Mouse (Mus musculus): Measurements from ENCODE around the gene Kctd14. TPM values are rescaled to one million over a fixed set of nuclear protein-coding genes. Genes with fewer than 3 reads are reported as not detected.

Gene Kctd14
- polyA plus RNA-seq, 1 experiment, result not detected

DNA sequence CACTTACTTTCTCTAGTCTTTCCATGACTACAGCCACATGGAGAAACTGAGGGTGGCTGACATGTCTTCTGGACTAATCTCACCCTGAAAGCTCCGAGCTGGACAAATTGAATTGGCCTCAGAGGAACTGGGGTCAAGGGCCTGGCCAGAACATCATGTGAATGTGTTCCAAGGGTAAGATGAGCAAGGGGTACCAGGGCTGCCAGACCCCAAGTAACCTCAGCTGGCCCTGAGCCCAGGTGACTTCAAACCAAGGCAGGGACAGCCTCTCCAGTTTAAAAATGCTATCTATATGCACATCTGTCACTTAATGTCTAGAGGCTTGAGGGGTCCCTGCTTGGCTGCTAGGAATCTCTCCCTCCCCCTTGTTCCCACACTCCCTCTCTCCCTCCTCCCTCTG, 30.7 kb upstream of the Kctd14 start:
- no peak overlapping the region for H3K9ac ChIP-seq (ENCODE audit: low read depth, poor library complexity, severe bottlenecking)
- H3K9me3 ChIP-seq (replicated peaks; ENCODE audit: control insufficient read depth, insufficient read depth, low read length, poor library complexity, severe bottlenecking), result no peaks in the 10 kb centered on the region
- H3K36me3 ChIP-seq (ENCODE audit: control insufficient read depth, insufficient read depth, low read length, poor library complexity, severe bottlenecking), result no peaks in the 10 kb centered on the region
- no peaks in the 10 kb centered on the region for H3K27me3 ChIP-seq (ENCODE audit: control insufficient read depth, insufficient read depth, low read length, poor library complexity, severe bottlenecking)
- H3K4me1 ChIP-seq (ENCODE audit: control insufficient read depth, insufficient read depth, low read length), result no peaks in the 10 kb centered on the region
- TF ChIP-seq EP300 (IDR thresholded peaks at IDR 0.05; ENCODE audit: insufficient read depth, low read depth, low read length) (no peak), CTCF (IDR thresholded peaks at IDR 0.05; ENCODE audit: low read depth, low read length) (no peak), POLR2A (IDR thresholded peaks at IDR 0.05; ENCODE audit: insufficient read depth, low read length) (no peak)
- no peak overlapping the region for H3K27ac ChIP-seq (ENCODE audit: insufficient read depth, low read length)
- H3K4me3 ChIP-seq (ENCODE audit: low read depth, low read length), result no peak overlapping the region

DNA sequence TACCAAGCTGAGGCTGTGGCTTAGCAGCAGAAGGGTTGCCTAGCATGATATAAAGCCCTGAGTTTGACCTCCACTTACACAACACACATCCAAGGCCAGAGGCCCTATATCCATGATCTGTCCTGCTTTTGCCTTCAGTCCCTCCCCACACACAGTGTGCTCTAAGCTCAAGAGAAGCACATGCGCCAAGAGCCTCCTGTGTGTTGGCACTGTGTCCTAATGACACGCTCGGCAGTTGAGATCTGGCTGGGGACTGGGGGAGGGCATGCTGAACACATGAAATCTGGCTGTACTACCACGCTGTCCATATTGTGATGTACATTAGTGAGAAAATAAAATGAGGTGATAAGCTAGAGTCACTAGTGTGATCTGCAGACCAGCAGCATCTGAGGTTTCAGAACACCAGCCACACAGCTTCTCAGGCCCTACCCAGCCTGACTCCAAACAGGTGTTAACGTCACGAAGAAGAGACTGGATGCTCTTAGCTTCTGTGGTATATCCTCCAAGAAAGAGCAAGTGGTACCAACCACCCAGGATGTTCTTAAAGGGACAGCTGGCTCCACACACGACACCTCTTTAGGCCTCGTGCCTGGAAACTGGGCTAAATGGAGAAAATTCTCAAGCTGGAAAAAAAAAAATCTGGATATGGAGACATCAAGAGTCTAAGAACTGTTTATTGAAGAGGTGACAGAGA, 30.0 kb upstream of the Kctd14 start:
- H3K9ac ChIP-seq (ENCODE audit: low read depth, poor library complexity, severe bottlenecking), result no peak overlapping the region
- no peak for TF ChIP-seq CTCF (IDR thresholded peaks at IDR 0.05; ENCODE audit: low read depth, low read length)
- TF ChIP-seq EP300 (IDR thresholded peaks at IDR 0.05; ENCODE audit: insufficient read depth, low read depth, low read length), result no peak
- no peak for TF ChIP-seq POLR2A (IDR thresholded peaks at IDR 0.05; ENCODE audit: insufficient read depth, low read length)
- no peaks in the 10 kb centered on the region for H3K4me1 ChIP-seq (ENCODE audit: control insufficient read depth, insufficient read depth, low read length)

DNA sequence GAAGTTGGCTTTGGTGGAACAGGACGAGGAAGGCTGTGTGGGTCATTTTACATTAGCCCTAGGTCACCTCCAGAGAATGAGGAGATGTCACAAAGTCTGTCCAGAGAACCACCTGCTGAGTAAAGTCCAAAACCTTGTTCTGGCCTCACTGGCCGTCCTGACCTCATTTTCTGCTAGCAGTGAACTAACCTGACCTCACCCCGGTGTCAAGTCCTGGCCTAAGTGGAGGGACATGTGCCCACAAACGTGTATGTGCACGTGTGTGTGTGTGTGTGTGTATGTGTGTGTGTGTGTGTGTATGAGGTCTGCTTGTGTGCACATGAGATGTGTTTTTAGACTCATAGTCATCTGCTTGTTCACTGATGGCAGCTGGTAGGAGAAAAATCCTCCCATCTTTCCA, 27.4 kb upstream of the Kctd14 start:
- Histone ChIP-seq H3K27ac (ENCODE audit: insufficient read depth, low read length) (no peak overlapping the region), H3K9ac (ENCODE audit: low read depth, poor library complexity, severe bottlenecking) (no peak overlapping the region), H3K4me1 (ENCODE audit: control insufficient read depth, insufficient read depth, low read length) (no peaks in the 10 kb centered on the region), H3K9me3 (replicated peaks; ENCODE audit: control insufficient read depth, insufficient read depth, low read length, poor library complexity, severe bottlenecking) (no peaks in the 10 kb centered on the region), H3K36me3 (ENCODE audit: control insufficient read depth, insufficient read depth, low read length, poor library complexity, severe bottlenecking) (no peaks in the 10 kb centered on the region), H3K27me3 (ENCODE audit: control insufficient read depth, insufficient read depth, low read length, poor library complexity, severe bottlenecking) (no peaks in the 10 kb centered on the region), H3K4me3 (ENCODE audit: low read depth, low read length) (no peak overlapping the region)
- TF ChIP-seq POLR2A (IDR thresholded peaks at IDR 0.05; ENCODE audit: insufficient read depth, low read length) (no peak), EP300 (IDR thresholded peaks at IDR 0.05; ENCODE audit: insufficient read depth, low read depth, low read length) (no peak), CTCF (IDR thresholded peaks at IDR 0.05; ENCODE audit: low read depth, low read length) (no peak)

More for the DNA sequence above, 30.0 kb upstream of the Kctd14 start:
- H3K27me3 ChIP-seq (ENCODE audit: control insufficient read depth, insufficient read depth, low read length, poor library complexity, severe bottlenecking), result no peaks in the 10 kb centered on the region
- no peak overlapping the region for H3K27ac ChIP-seq (ENCODE audit: insufficient read depth, low read length)
- H3K9me3 ChIP-seq (replicated peaks; ENCODE audit: control insufficient read depth, insufficient read depth, low read length, poor library complexity, severe bottlenecking), result no peaks in the 10 kb centered on the region
- H3K4me3 ChIP-seq (ENCODE audit: low read depth, low read length), result no peak overlapping the region
- H3K36me3 ChIP-seq (ENCODE audit: control insufficient read depth, insufficient read depth, low read length, poor library complexity, severe bottlenecking), result no peaks in the 10 kb centered on the region

DNA sequence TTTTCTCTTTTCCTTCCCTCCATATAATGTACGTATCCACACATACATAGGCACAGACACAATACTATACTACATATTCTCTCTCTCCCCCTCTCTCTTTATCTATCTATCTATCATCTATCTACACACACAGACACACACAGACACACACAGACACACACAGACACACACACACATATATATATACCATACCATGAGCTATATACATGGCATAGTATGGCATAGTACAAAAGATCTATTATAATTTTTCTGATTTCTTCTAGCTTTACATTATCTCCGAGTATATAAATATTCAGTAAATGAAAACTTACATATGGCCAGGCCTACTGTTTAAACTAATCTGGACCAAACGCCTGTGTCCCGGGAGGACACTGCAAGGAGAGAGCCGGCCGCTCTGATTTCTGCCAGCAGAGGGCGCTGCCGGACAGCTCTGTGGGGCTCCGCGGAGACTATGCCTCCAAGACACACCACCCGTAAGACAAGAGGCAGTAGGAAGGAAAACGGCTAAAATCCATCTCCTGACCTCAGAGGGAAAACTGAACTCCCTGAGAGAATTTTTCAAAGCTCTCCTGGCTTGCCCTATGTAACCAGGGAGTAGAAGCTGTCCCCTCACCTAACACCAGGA, 26.4 kb upstream of the Kctd14 start:
- Histone ChIP-seq H3K4me3 (ENCODE audit: low read depth, low read length) (no peak overlapping the region), H3K36me3 (ENCODE audit: control insufficient read depth, insufficient read depth, low read length, poor library complexity, severe bottlenecking) (no peaks in the 10 kb centered on the region), H3K27ac (ENCODE audit: insufficient read depth, low read length) (no peak overlapping the region), H3K4me1 (ENCODE audit: control insufficient read depth, insufficient read depth, low read length) (no peaks in the 10 kb centered on the region), H3K9ac (ENCODE audit: low read depth, poor library complexity, severe bottlenecking) (no peak overlapping the region), H3K9me3 (replicated peaks; ENCODE audit: control insufficient read depth, insufficient read depth, low read length, poor library complexity, severe bottlenecking) (no peaks in the 10 kb centered on the region), H3K27me3 (ENCODE audit: control insufficient read depth, insufficient read depth, low read length, poor library complexity, severe bottlenecking) (no peaks in the 10 kb centered on the region)
- TF ChIP-seq CTCF (IDR thresholded peaks at IDR 0.05; ENCODE audit: low read depth, low read length) (peak; percentile 90), POLR2A (IDR thresholded peaks at IDR 0.05; ENCODE audit: insufficient read depth, low read length) (no peak), EP300 (IDR thresholded peaks at IDR 0.05; ENCODE audit: insufficient read depth, low read depth, low read length) (no peak)

DNA sequence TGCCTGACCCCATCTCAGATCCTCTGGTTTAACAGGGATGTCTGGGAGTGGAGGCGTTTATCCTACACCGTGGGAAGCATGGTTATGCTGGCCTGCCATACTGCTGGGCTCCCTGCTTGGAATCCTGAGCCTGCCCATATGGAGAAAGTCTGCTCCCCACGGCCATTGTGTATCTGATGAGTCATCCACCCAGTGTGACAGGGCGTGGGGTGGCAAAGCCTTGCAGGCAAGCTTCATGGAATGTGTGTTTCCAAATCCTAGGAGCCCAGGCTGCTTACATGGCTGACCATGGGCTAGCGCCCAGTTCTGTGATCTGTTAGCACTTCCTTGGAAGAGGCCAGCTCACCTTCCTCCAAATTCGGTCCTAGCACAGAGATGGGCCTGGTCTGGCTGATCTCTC, 24.6 kb upstream of the Kctd14 start:
- Histone ChIP-seq H3K27me3 (ENCODE audit: control insufficient read depth, insufficient read depth, low read length, poor library complexity, severe bottlenecking) (no peaks in the 10 kb centered on the region), H3K36me3 (ENCODE audit: control insufficient read depth, insufficient read depth, low read length, poor library complexity, severe bottlenecking) (no peaks in the 10 kb centered on the region), H3K9ac (ENCODE audit: low read depth, poor library complexity, severe bottlenecking) (no peak overlapping the region), H3K4me1 (ENCODE audit: control insufficient read depth, insufficient read depth, low read length) (no peaks in the 10 kb centered on the region), H3K4me3 (ENCODE audit: low read depth, low read length) (no peak overlapping the region), H3K9me3 (replicated peaks; ENCODE audit: control insufficient read depth, insufficient read depth, low read length, poor library complexity, severe bottlenecking) (no peaks in the 10 kb centered on the region), H3K27ac (ENCODE audit: insufficient read depth, low read length) (no peak overlapping the region)
- TF ChIP-seq POLR2A (IDR thresholded peaks at IDR 0.05; ENCODE audit: insufficient read depth, low read length) (no peak), EP300 (IDR thresholded peaks at IDR 0.05; ENCODE audit: insufficient read depth, low read depth, low read length) (no peak)

DNA sequence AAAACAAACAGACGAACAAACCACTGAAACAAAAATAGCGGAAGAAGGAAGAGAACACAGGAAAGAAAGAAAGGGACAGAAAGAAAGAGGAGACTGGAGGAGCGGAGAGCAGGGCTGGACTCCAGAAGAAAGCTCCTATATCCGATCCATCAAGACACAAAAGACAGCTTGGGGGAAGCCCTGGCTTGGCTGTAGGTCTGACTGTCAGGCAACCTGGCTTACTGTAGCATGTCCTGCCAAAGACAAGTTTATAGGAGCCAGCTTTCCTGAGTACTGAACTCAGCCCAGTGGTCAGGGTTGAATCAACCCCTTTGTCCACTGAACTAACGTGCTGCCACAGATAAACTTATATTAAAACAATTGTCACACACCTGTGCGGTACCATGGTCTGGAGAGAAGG, 23.8 kb upstream of the Kctd14 start:
- no peaks in the 10 kb centered on the region for H3K4me1 ChIP-seq (ENCODE audit: control insufficient read depth, insufficient read depth, low read length)
- no peak overlapping the region for H3K9ac ChIP-seq (ENCODE audit: low read depth, poor library complexity, severe bottlenecking)
- H3K4me3 ChIP-seq (ENCODE audit: low read depth, low read length), result no peak overlapping the region
- no peak for TF ChIP-seq CTCF (IDR thresholded peaks at IDR 0.05; ENCODE audit: low read depth, low read length)
- TF ChIP-seq EP300 (IDR thresholded peaks at IDR 0.05; ENCODE audit: insufficient read depth, low read depth, low read length), result no peak
- no peak for TF ChIP-seq POLR2A (IDR thresholded peaks at IDR 0.05; ENCODE audit: insufficient read depth, low read length)
- no peak overlapping the region for H3K27ac ChIP-seq (ENCODE audit: insufficient read depth, low read length)
- no peaks in the 10 kb centered on the region for H3K27me3 ChIP-seq (ENCODE audit: control insufficient read depth, insufficient read depth, low read length, poor library complexity, severe bottlenecking)
- no peaks in the 10 kb centered on the region for H3K9me3 ChIP-seq (replicated peaks; ENCODE audit: control insufficient read depth, insufficient read depth, low read length, poor library complexity, severe bottlenecking)
- H3K36me3 ChIP-seq (ENCODE audit: control insufficient read depth, insufficient read depth, low read length, poor library complexity, severe bottlenecking), result no peaks in the 10 kb centered on the region
